Mouse (Mus musculus): ENCODE measurements at regions not wholly inside any gene's neighbourhood (a gene's known extent, or its start where the extent isn't known, plus 50 kb on each side); places are given as distances from the start of the nearest gene placed in this dataset.

DNA sequence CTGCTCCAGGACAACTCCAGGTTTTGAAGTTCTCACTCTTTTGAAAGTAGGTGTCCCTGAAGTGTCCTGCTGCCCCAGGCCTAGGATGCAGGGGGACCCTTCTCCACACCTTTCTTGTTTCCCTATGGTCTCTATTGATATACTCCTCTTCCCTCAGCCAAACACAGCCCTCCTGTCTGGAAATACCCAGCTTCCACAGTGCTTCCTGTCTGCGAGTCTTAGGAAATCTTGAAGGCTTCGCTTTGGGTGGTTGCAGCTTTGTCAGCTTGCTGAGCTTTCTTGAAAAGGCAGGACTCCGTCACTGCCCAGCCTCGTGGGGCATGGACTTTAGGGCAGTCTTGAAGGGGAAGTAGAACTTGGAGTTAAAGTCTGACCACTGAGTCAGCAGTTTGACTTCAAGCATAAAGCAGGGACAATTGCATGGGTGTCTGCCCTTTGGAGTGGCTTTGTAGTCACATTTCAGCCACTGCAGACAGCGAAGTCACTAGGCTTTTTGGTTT, 51.1 kb upstream of the Lrrc52 start:
- no peak for TF ChIP-seq GATA1 (IDR thresholded peaks at IDR 0.05; ENCODE audit: low read length)

GRCm38 (mm10) chr1:167523881-167524280, 57.3 kb upstream of the Lrrc52 start:
- no peak for TF ChIP-seq GATA1 (IDR thresholded peaks at IDR 0.05; ENCODE audit: low read length)

- no peak for TF ChIP-seq GATA1 (IDR thresholded peaks at IDR 0.05; ENCODE audit: low read length)
Observed at GRCm38 (mm10) chr1:167532571-167533331, 65.4 kb upstream of the Rxrg start.

- no peak for TF ChIP-seq GATA1 (IDR thresholded peaks at IDR 0.05; ENCODE audit: low read length)
Observed at GRCm38 (mm10) chr1:167546000-167546399, 52.2 kb upstream of the Rxrg start.

DNA sequence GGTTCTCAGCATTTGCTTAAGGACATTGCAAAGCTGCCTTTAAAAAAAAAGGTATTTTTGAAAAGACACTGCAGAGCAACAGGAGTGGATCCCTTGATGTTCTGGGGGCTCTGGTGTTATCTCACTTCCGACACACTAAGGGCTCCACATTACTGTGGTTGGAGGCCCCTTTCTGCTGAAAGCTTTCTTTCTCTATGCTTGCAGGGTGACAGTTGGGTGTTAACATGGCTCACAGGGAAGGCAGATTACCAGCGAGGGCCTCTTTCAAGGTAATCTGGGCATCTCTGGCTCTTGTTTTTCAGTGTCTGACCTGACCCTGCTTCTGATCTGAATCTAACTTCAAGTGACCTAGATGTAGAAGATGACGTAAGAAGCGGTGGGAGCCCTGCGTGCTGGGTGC, 50.9 kb upstream of the Rxrg start:
- peak; percentile 60 for TF ChIP-seq GATA1 (IDR thresholded peaks at IDR 0.05; ENCODE audit: low read length)

All from G1E-ER4 (cell line).